Mouse (Mus musculus) heart, postnatal 10 days (tissue): ENCODE data around the gene Slc25a12. TPM values are rescaled to one million over a fixed set of nuclear protein-coding genes. Genes with fewer than 3 reads are reported as not detected.
A peak's percentile ranks its signal among the peaks of the same experiment; 100 is the strongest.

ENCODE experiments used
- DNase-seq, 2 experiments: peaks; one replicate each; pipeline ENCODE4 v3.0.0; 2021
- intact Hi-C: fragments of 180-260 bp; cut with DNase I; formaldehyde crosslinking; loops from one replicate; pipeline ENCODE4 v1.15.1; 2025
- total RNA-seq, 2 experiments: library from RNA; stranded (reverse); gene quantifications; 2 replicates each; pipeline ENCODE4 v1.2.3; 2021

Gene Slc25a12
- total RNA-seq, 2 experiments from 2014 or later = 213 to 220 TPM

- intact Hi-C loops = no loop called here
Measured at GRCm38 (mm10) chr2:71350904-71351726, 16.4 kb downstream of the Slc25a12 start.

DNA sequence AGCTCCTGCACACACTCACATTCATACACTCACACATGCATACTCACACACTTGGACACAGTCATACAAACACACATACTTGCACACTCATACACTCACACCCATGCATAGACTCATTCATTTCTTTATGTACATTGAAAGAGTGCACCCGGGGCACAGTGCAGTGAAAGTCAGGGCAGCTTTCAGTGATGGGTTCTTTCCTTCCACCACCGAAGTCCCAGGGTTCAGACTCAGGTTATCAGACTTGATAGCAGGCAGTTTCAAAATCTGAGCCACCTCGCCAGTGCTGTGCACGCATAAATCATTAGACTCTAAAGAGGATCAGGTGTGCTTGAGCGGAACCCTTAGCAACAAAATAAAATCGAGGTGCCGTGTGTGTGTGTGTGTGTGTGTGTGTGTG is 17.4 kb downstream of the Slc25a12 start:
- intact Hi-C loops = no loop called here
- DNase-seq = no peak

More at GRCm38 (mm10) chr2:71350904-71351726, 16.4 kb downstream of the Slc25a12 start:
- DNase-seq = no peak

GRCm38 (mm10) chr2:71349511-71349910 is 18.0 kb downstream of the Slc25a12 start:
- intact Hi-C loops = no loop called here
- no peak for DNase-seq

DNA sequence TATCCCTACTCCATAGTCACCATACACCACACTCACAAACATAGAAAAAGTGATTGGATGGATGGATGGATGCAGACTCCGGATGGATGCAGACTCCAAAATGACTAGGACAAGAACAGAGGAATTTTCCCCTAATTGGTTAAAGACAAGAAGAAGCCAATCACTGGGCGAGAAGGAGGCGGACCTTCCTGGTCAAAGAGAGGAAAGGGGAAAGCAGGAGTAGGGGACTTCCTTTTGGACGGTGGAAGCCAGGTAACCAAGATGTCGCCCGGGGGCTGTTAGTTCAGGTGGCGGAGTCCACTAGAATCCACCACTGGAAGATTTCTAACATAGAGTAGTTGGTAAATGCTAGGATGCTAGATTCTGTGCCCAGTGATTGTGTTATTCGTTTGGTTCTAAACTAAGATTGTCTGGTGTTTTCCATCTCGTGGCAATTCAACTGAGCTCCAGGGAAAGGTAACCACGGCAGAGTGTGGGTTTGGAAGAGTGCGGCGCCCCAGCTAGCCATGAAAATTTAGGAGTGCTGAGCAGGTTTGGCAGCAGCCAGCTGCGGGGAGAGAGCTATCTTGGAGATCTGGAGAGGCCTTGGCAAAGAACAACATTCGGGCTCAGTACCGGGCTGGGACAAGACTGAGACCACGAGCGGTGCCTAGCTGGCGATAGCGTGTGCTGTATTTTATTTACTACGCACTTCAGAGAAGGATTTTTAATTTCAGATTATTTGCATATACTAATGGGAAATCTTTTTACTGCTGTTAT is 19.6 kb downstream of the Slc25a12 start:
- no peak for DNase-seq

DNA sequence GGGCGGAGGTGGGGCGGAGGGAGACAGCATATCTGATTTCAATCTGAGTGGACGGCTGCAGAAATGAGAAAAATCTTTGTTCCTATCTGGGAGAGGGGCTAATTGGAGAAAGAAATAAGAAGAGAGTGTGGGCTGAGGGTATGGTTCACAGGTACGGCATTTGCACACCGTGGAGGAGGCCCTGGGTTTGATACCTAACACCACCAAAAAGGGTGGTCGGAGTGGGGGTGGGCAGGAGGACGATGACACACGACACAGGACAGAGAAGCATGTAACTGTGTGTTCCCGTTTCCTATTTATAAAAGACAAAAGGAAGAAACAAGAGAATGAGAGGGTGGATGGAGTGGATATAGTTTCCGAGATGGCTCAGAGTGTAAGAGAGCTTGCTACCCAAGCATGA is 20.4 kb downstream of the Slc25a12 start:
- no peak for DNase-seq
- intact Hi-C loops = no loop called here

More for the DNA sequence above, 19.6 kb downstream of the Slc25a12 start:
- intact Hi-C loops = no loop called here

- intact Hi-C loops = no loop called here
- no peak for DNase-seq
Measured at GRCm38 (mm10) chr2:71343884-71344640, 23.5 kb downstream of the Slc25a12 start.

- intact Hi-C loops = no loop called here
- DNase-seq = peak in 1 of 2 experiments; percentile 27
Measured at GRCm38 (mm10) chr2:71340126-71340525, 27.4 kb downstream of the Slc25a12 start.

GRCm38 (mm10) chr2:71338145-71338796 is 29.3 kb downstream of the Slc25a12 start:
- intact Hi-C loops = no loop called here
- no peak for DNase-seq

GRCm38 (mm10) chr2:71336631-71337030 is 30.9 kb downstream of the Slc25a12 start:
- no peak for DNase-seq
- intact Hi-C loops = no loop called here

DNA sequence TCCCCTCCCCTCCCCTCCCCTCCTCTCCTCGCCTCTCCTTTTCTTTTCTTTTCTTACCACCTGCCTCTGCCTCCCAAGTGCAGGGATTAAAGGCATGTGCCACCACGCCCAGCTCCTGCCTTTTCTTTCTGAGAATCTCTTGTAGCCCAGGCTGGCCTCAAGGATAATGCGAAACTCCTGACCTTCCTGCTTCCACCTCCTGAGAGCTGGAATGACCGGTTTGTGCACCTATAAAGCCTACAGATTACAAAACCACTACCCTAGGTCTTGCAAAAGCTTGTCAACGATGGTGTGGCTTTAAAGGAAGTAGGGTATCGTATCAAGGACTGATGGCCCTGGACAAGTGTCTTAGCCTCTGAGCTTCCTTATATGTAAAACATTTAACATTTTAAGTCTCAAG is 31.3 kb downstream of the Slc25a12 start:
- intact Hi-C loops = no loop called here

GRCm38 (mm10) chr2:71333986-71334822 is 33.3 kb downstream of the Slc25a12 start:
- no peak for DNase-seq
- intact Hi-C loops = no loop called here

More for the DNA sequence above, 31.3 kb downstream of the Slc25a12 start:
- no peak for DNase-seq

DNA sequence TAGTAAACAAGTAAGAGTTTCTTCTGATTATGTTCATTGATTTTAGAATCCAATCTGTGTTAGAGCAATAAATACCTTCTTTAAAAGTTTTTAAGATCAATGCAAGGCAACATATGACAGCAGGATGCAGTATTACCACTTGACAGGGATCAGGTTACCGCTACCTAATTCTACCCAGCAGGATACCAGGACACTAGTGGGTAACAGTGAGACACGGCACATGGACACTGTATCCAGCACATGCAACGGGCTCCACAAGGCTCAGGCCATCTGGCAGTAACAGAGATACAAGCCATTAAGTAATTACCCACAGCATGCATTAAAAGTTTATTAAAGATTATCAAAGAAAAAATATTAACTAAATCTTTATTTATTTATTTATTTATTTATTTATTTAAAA is 37.8 kb downstream of the Slc25a12 start:
- no peak for DNase-seq
- intact Hi-C loops = loop anchor here (5.0 kb wide), 1 partner anchor 38 kb away; the partner anchor contains the start of gene Slc25a12

DNA sequence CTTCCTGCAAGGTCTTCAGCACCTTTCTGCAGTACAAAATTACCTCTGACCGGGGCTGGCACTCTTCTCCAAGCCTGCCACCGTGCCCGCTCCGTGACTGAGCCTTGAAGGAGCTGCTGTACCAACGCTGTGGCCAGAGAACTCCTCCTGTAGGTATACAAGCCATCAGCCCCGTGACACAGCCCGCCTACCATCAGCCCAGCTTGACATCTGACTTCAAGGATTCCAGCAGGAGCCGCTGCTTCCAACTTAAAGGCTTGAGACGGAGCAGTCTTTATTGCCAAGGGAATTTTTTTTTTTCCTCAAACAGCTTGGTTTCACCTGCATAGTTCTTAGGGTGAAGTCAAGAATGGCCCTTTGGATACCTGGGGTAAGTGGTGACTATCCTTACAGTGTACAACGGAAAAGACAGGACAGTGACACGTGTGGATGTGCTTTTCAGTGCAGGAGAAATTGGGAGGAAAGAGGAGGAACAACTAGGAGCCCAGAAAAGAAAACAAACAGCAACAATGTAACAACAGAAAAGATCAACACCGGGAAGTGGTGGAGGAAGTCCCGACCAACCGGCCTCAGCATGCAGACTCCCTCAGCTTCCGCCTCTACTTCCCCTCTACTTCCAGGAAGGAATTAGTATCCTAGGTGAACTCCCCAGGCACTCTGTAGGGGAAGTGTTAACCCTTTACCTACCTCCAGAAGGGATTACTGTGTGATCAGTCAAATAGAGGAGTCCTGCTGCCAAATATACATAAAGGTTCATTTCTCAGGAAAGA is 39.0 kb downstream of the Slc25a12 start:
- intact Hi-C loops = loop anchor here (5.0 kb wide), 1 partner anchor 39 kb away; the partner anchor contains the start of gene Slc25a12
- DNase-seq = no peak

DNA sequence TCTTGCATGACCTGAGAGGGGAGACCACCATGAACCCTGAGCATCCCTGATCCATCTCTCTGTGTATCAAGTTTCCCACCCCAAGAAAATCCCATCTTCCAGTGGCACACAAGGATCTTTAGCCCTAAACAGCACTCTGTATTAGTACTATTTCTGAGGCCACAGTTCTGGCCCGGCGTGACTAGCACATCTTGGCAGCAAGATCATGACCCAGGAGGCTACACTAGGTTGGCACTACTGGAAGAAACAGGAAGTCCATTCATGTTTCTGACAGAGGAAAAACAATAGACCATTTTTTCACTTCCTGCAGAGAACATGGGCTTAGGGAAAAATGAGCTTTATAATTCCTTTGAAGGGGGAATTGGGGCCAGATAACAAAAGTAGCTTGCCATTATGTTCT is 39.8 kb downstream of the Slc25a12 start:
- intact Hi-C loops = loop anchor here (5.0 kb wide), 1 partner anchor 40 kb away; the partner anchor contains the start of gene Slc25a12

DNA sequence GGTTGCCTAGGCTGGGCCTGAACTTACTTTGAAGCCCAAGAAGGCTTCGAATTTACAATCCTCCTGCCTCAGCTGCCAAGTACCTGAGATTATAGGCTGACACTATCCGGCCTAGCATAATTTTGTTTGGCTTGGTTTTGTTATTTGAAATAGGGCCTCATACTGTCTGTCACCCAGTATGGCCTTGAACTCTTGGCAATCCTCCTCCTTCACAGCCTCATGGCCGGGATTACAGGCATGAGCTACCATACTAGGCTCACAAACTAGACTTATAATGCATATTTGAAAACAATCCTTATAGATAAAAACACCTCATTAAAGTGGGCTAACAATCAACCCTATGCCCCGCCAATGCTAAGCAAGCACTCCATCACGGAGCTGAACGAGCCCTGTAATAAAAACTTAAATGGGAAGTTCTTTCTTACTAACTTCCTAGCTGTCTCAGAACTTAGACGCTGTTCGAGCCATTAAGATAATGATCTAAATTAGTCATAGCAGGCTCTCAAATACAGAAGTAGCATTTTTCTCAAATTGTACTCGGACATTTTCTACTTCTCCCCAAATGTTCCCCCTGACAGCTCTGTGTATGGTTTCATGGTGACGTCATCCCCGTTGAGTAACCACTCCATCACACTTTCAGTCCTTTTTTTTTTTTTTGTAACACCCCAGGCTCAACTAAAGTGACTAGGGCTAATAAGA is 40.6 kb downstream of the Slc25a12 start:
- no peak for DNase-seq

More for the DNA sequence above, 39.8 kb downstream of the Slc25a12 start:
- DNase-seq = no peak

GRCm38 (mm10) chr2:71323886-71324285 is 43.7 kb downstream of the Slc25a12 start:
- intact Hi-C loops = no loop called here
- no peak for DNase-seq

More for the DNA sequence above, 40.6 kb downstream of the Slc25a12 start:
- intact Hi-C loops = loop anchor here (5.0 kb wide), 1 partner anchor 40 kb away; the partner anchor contains the start of gene Slc25a12

DNA sequence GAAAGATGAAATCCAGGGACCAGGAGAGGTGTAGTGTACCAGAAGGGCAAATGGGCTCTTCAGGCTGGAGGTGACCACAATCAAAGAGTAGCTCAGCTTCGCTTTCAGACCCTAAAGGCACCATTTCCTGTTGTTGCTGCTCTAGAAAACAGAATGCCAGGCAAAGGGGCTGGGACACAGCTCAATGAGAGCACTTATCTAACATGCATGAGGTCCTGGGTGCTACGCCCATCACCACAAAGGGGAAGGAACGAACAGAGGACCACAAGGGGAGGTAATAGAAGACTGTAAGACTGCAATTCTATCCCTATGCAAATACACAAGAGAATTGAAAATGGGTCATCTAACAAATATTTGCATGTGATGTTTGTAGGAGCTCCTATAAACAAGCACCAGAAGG is 46.1 kb downstream of the Slc25a12 start:
- intact Hi-C loops = no loop called here
- DNase-seq = no peak
